Mouse (Mus musculus) lung, postnatal 0 days (tissue): Measurements from ENCODE around the gene Gps2. TPM values are rescaled to one million over a fixed set of nuclear protein-coding genes. Genes with fewer than 3 reads are reported as not detected.

Experiments
- ATAC-seq: fragments of 200-750 bp; cut with Nextera tagmentation; 2 replicates; pipeline ENCODE4 v1.8.0; 2017; ENCODE audit warnings: moderate library complexity
- DNase-seq: peaks from one replicate; pipeline ENCODE4 v3.0.0-alpha.2; 2016; ENCODE audit warnings: low spot score
- H3K27ac ChIP-seq: fragments of 300-500 bp; sonication (generic); 2 replicates; pipeline ENCODE4 v1.5.1; 2014; ENCODE audit warnings: antibody characterized with exemption, mild to moderate bottlenecking, low read length, mixed read lengths
- H3K27me3 ChIP-seq: fragments of 300-500 bp; sonication (generic); replicated peaks from 2 replicates; pipeline ENCODE4 v1.6.1; 2014; ENCODE audit warnings: low read length, mixed read lengths; ENCODE audit not compliant: insufficient read depth
- H3K36me3 ChIP-seq: fragments of 300-500 bp; sonication (generic); 2 replicates; pipeline ENCODE4 v1.6.1; 2014; ENCODE audit warnings: low read length, mixed read lengths; ENCODE audit not compliant: insufficient read depth
- H3K4me1 ChIP-seq: fragments of 300-500 bp; sonication (generic); 2 replicates; pipeline ENCODE4 v1.6.1; 2014; ENCODE audit warnings: antibody characterized with exemption, low read depth, low read length, mixed read lengths; ENCODE audit not compliant: insufficient read depth
- H3K4me2 ChIP-seq: fragments of 300-500 bp; sonication (generic); replicated peaks from 2 replicates; pipeline ENCODE4 v1.6.1; 2014; ENCODE audit warnings: low read depth, mild to moderate bottlenecking, low read length, moderate library complexity, mixed read lengths
- H3K4me3 ChIP-seq: fragments of 300-500 bp; sonication (generic); 2 replicates; pipeline ENCODE4 v1.5.1; 2014; ENCODE audit warnings: low read depth, low read length
- H3K9ac ChIP-seq: fragments of 300-500 bp; sonication (generic); replicated peaks from 2 replicates; pipeline ENCODE4 v1.6.1; 2014; ENCODE audit warnings: low read depth, mild to moderate bottlenecking
- H3K9me3 ChIP-seq: fragments of 300-500 bp; sonication (generic); 2 replicates; pipeline ENCODE4 v1.6.1; 2016; ENCODE audit warnings: low read length, mixed read lengths
- CTCF ChIP-seq: IDR thresholded peaks from 2 replicates; pipeline ENCODE4 v1.5.1; 2016; ENCODE audit warnings: antibody characterized with exemption, mild to moderate bottlenecking
- EP300 ChIP-seq: IDR thresholded peaks from 2 replicates; pipeline ENCODE4 v1.6.1; 2016; ENCODE audit warnings: antibody characterized with exemption, mild to moderate bottlenecking, control low read depth
- WGBS: fragments of 180-500 bp; shearing (Covaris S2); extraction: QIAGEN DNeasy Blood & Tissue Kit; methylation state at CpG from one replicate; pipeline ENCODE4 v1.1.7; 2014; 5-methylcytosine and 5-hydroxymethylcytosine counted together
- polyA plus RNA-seq: library from polyadenylated mRNA; unstranded; fragments of >200 nt; fragmentation: Nextera tagmentation; extraction: Ambion mirVana; gene quantifications from 2 replicates; pipeline ENCODE4 v1.2.1, GENCODE M21; 2015

Gps2 gene
- polyA plus RNA-seq, 1 experiment from 2014 or later = 59.1 TPM

- peak overlapping the region; percentile 62 for H3K27ac ChIP-seq
- H3K4me2 ChIP-seq = peak overlapping the region; percentile 17; the same call in 1 of the 2 replicates
- H3K27me3 ChIP-seq = no peaks in the 10 kb centered on the region
- TF ChIP-seq CTCF (no peak), EP300 (no peak)
- no peak overlapping the region for H3K4me3 ChIP-seq
- peaks cover 11% of the 10 kb centered on the region for H3K4me1 ChIP-seq
- ATAC-seq = no peak
- 0 out of 2 replicates have a peak overlapping the region, but pooled peaks have one; percentile 12 for H3K9ac ChIP-seq
- 44% methylated on average over 9 of the region's 9 CpGs for WGBS
- H3K36me3 ChIP-seq = no peaks in the 10 kb centered on the region
- DNase-seq = no peak
- no peaks in the 10 kb centered on the region for H3K9me3 ChIP-seq
Observed at GRCm38 (mm10) chr11:69884240-69884639, 29.4 kb upstream of the Gps2 start.

GRCm38 (mm10) chr11:69884663-69885062 is 29.0 kb upstream of the Gps2 start:
- TF ChIP-seq CTCF (no peak), EP300 (no peak)
- H3K27ac ChIP-seq = peak overlapping the region; percentile 62
- no peak for DNase-seq
- 0 out of 2 replicates have a peak overlapping the region, but pooled peaks have one; percentile 12 for H3K9ac ChIP-seq
- H3K36me3 ChIP-seq = no peaks in the 10 kb centered on the region
- peaks cover 11% of the 10 kb centered on the region for H3K4me1 ChIP-seq
- ATAC-seq = no peak
- H3K9me3 ChIP-seq = no peaks in the 10 kb centered on the region
- no peaks in the 10 kb centered on the region for H3K27me3 ChIP-seq
- H3K4me2 ChIP-seq = peak overlapping the region; percentile 17; the same call in 1 of the 2 replicates
- 67% methylated on average over 8 of the region's 8 CpGs for WGBS
- H3K4me3 ChIP-seq = no peak overlapping the region

GRCm38 (mm10) chr11:69886907-69887635 is 26.6 kb upstream of the Gps2 start:
- H3K36me3 ChIP-seq = no peaks in the 10 kb centered on the region
- peak overlapping the region; percentile 32; the same call in 1 of the 2 replicates for H3K27ac ChIP-seq
- peak; percentile 70 for ATAC-seq
- WGBS = 59% methylated on average over 8 of the region's 8 CpGs
- TF ChIP-seq EP300 (no peak), CTCF (peak; percentile 76)
- peak; percentile 71 for DNase-seq
- no peaks in the 10 kb centered on the region for H3K9me3 ChIP-seq
- peaks cover 14% of the 10 kb centered on the region; the same call in 1 of the 2 replicates for H3K4me1 ChIP-seq
- H3K9ac ChIP-seq = no peak overlapping the region
- no peak overlapping the region for H3K4me3 ChIP-seq
- no peak overlapping the region for H3K4me2 ChIP-seq
- no peaks in the 10 kb centered on the region for H3K27me3 ChIP-seq

GRCm38 (mm10) chr11:69891482-69891881 is 22.2 kb upstream of the Gps2 start:
- H3K27ac ChIP-seq = no peak overlapping the region
- H3K36me3 ChIP-seq = no peaks in the 10 kb centered on the region
- ATAC-seq (peak; percentile 71), DNase-seq (peak; percentile 65)
- no peaks in the 10 kb centered on the region for H3K27me3 ChIP-seq
- H3K4me2 ChIP-seq = no peak overlapping the region
- H3K9me3 ChIP-seq = no peaks in the 10 kb centered on the region
- H3K4me1 ChIP-seq = peaks cover 9% of the 10 kb centered on the region; the same call in 1 of the 2 replicates
- TF ChIP-seq CTCF (no peak), EP300 (no peak)
- no peak overlapping the region for H3K9ac ChIP-seq
- no peak overlapping the region for H3K4me3 ChIP-seq
- 25% methylated on average over 4 of the region's 4 CpGs for WGBS

GRCm38 (mm10) chr11:69894671-69895070 is 19.0 kb upstream of the Gps2 start:
- Histone ChIP-seq H3K27me3 (no peaks in the 10 kb centered on the region), H3K27ac (no peak overlapping the region), H3K4me3 (no peak overlapping the region), H3K9ac (no peak overlapping the region), H3K9me3 (no peaks in the 10 kb centered on the region), H3K4me2 (no peak overlapping the region), H3K36me3 (no peaks in the 10 kb centered on the region), H3K4me1 (peaks cover 9% of the 10 kb centered on the region; the same call in 1 of the 2 replicates)
- DNase-seq = peak; percentile 23
- 69% methylated on average over 5 of the region's 5 CpGs for WGBS
- TF ChIP-seq CTCF = no peak
- no peak for TF ChIP-seq EP300
- no peak for ATAC-seq

- ATAC-seq (no peak), DNase-seq (no peak)
- Histone ChIP-seq H3K4me3 (no peak within 1 kb of the TSS), H3K4me1 (peaks cover 9% of the 10 kb centered on the region; the same call in 1 of the 2 replicates), H3K36me3 (no peaks in the 10 kb centered on the region), H3K9me3 (no peaks in the 10 kb centered on the region), H3K27me3 (no peaks in the 10 kb centered on the region), H3K4me2 (no peak within 1 kb of the TSS), H3K9ac (no peak within 1 kb of the TSS), H3K27ac (no peak within 1 kb of the TSS)
- no peak for TF ChIP-seq CTCF
- no peak for TF ChIP-seq EP300
- 72% methylated on average over 4 of the region's 4 CpGs for WGBS
Observed at GRCm38 (mm10) chr11:69895291-69895690, 18.4 kb upstream of the Gps2 start, which contains the start of gene Acap1. Gene Acap1, minus strand, starts transcription at chr11:69895539.
